Mouse (Mus musculus) bone marrow macrophage, adult 2 months (primary cell): ENCODE measurements around the gene Trim44.

ENCODE experiments used
- CTCF ChIP-seq: IDR thresholded peaks from 2 replicates; pipeline ENCODE4 v1.5.1; 2012; ENCODE audit warnings: low read depth, mild to moderate bottlenecking, low read length, moderate library complexity
- POLR2A ChIP-seq: IDR thresholded peaks from 2 replicates; pipeline ENCODE4 v1.6.1; 2012; ENCODE audit warnings: mild to moderate bottlenecking, low read depth, low read length, borderline replicate concordance

GRCm38 (mm10) chr2:102331092-102331491 is 76.5 kb downstream of the Trim44 start:
- TF ChIP-seq POLR2A (no peak), CTCF (no peak)
